In the genomic region with DNA sequence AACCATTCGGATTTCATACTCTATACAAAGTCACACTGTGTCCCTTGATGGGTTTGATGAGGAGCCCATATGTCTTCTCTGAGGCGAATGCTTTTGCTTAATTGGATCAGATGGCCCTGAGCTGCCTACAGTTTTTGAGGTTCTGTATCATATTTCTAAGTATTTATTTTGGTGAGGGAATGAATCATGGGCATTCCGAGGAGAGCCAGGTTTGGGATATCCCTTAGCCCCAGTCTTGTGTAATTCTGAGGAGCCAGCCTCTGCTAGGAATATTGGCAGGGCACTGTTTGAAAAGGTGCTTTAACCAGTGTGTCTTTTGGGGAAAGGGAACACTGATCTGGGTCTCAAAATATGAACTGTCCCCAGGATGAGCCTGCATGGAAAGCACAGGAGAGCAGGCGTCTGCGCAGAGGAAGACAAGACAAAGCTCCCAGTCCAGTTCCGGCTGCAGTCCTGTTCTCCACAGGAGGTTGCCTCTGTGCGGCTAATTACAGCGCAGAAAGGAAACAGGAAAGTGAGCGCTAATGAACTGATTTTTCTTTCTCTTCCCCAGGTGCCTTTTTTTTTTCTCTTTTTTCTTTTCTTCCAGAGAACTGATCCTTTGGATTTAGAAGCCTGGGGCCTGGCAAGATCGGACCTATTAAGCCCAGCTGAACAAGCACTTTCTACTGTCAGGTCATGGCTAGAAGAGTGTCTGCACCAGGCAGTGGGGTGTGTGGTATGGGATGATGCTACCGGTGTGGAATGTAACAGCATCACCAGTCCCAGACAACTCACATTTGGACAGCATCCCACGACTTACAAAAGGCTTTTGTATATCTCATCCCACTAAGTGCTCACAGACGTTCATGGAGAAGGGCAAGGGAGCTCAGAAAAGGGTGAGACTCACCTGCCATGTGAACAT, we compare ENCODE assay signal across 12 mouse cellular contexts.
A peak's percentile ranks its signal among the peaks of the same experiment; 100 is the strongest.
DNase-seq lines count a peak whose midpoint lies in the region; ATAC-seq and TF ChIP-seq lines count a peak whose summit lies in the region.
"Had no signal": no experiment of that assay in that cellular context is flagged by ENCODE, and none has a peak within 500 bp of the region (broad histone marks: within the 10 kb centered on the region; RNA-seq: fewer than 3 reads in every experiment).

No protein-coding gene starts in this region.

- no peak overlapping the region for H3K9ac ChIP-seq in liver, postnatal 0 days (replicated peaks)
- no peak overlapping the region for H3K9ac ChIP-seq in forebrain, embryonic 14.5 days (ENCODE audit: low read length)
- H3K9ac ChIP-seq: liver, embryonic 15.5 days had no signal

- no peaks in the 10 kb centered on the region for H3K36me3 ChIP-seq in liver, postnatal 0 days (replicated peaks; ENCODE audit: insufficient read depth, low read length)
- H3K36me3 ChIP-seq in forebrain, embryonic 14.5 days (ENCODE audit: control insufficient read depth, insufficient read depth, low read length): no peaks in the 10 kb centered on the region
- H3K36me3 ChIP-seq in myocyte (ENCODE audit: control insufficient read depth, insufficient read depth): no peaks in the 10 kb centered on the region
- H3K36me3 ChIP-seq: liver, embryonic 15.5 days had no signal

- no peak overlapping the region for H3K4me2 ChIP-seq in liver, postnatal 0 days (ENCODE audit: low read depth, low read length)
- no peak overlapping the region for H3K4me2 ChIP-seq in forebrain, embryonic 14.5 days (ENCODE audit: low read length)
- peak overlapping the region; percentile 60 for H3K4me2 ChIP-seq in myocyte (ENCODE audit: low read depth)
- H3K4me2 ChIP-seq: liver, embryonic 15.5 days had no signal

- H3K4me3 ChIP-seq in liver, postnatal 0 days (ENCODE audit: low read depth, low read length): no peak overlapping the region
- H3K4me3 ChIP-seq in forebrain, embryonic 14.5 days (ENCODE audit: low read depth, low read length): no peak overlapping the region
- H3K4me3 ChIP-seq in myocyte: no peak overlapping the region
- H3K4me3 ChIP-seq in left cerebral cortex, adult 2 months: no peak overlapping the region
- H3K4me3 ChIP-seq: liver, embryonic 15.5 days had no signal

- no peak overlapping the region for H3ac ChIP-seq in myocyte (ENCODE audit: control insufficient read depth, insufficient read length)

- H3K9me3 ChIP-seq in liver, postnatal 0 days (ENCODE audit: low read length): no peaks in the 10 kb centered on the region
- H3K9me3 ChIP-seq in forebrain, embryonic 14.5 days (replicated peaks; ENCODE audit: control insufficient read depth, low read length): no peaks in the 10 kb centered on the region
- H3K9me3 ChIP-seq: liver, embryonic 15.5 days had no signal

- no peak for TF ChIP-seq POLR2A in myocyte (IDR thresholded peaks at IDR 0.05; ENCODE audit: insufficient read length, low read depth)

- H3K79me2 ChIP-seq in myocyte (ENCODE audit: control insufficient read depth, insufficient read depth): no peaks in the 10 kb centered on the region

- no peak for ATAC-seq in liver, postnatal 0 days
- peak; percentile 58; the same call in 1 of the 2 replicates for ATAC-seq in forebrain, embryonic 14.5 days
- ATAC-seq: activated CD4-positive, CD25-positive, alpha-beta regulatory T cell, adult 4 months; inflammation-experienced regulatory T-cells, adult 6 months had no signal

- intact Hi-C loops in left cerebral cortex, adult 2 months (cut with DNase I): no loop called here

- no peaks in the 10 kb centered on the region for H3K27me3 ChIP-seq in liver, postnatal 0 days (ENCODE audit: insufficient read depth, low read length)
- no peaks in the 10 kb centered on the region for H3K27me3 ChIP-seq in forebrain, embryonic 14.5 days (replicated peaks; ENCODE audit: control insufficient read depth, insufficient read depth, low read length)
- no peaks in the 10 kb centered on the region for H3K27me3 ChIP-seq in myocyte (ENCODE audit: control insufficient read depth, insufficient read depth, insufficient read length)
- H3K27me3 ChIP-seq: liver, embryonic 15.5 days had no signal

- H3K27ac ChIP-seq in liver, postnatal 0 days (ENCODE audit: low read depth): no peak overlapping the region
- no peak overlapping the region for H3K27ac ChIP-seq in forebrain, embryonic 14.5 days (ENCODE audit: low read depth, low read length)
- no peak overlapping the region for H3K27ac ChIP-seq in left cerebral cortex, adult 2 months
- H3K27ac ChIP-seq: liver, embryonic 15.5 days had no signal

- H3K4me1 ChIP-seq in liver, postnatal 0 days (ENCODE audit: insufficient read depth): no peaks in the 10 kb centered on the region
- peaks cover 11% of the 10 kb centered on the region for H3K4me1 ChIP-seq in forebrain, embryonic 14.5 days (ENCODE audit: control insufficient read depth, insufficient read depth, low read length)
- H3K4me1 ChIP-seq: liver, embryonic 15.5 days had no signal

- peak; percentile 8 for DNase-seq in liver, postnatal 0 days
- no peak for DNase-seq in liver
- peak; percentile 32 for DNase-seq in embryo, embryonic 11 days
- DNase-seq in forebrain, embryonic 14.5 days (ENCODE audit: low spot score): peak; percentile 67
- DNase-seq in left cerebral cortex, adult 2 months (ENCODE audit: extremely low spot score in 1 of 2, low spot score in 2 of 2): no peak
- no peak for DNase-seq in cerebellum, postnatal 25 days
- DNase-seq in cerebellum, adult 11 months: no peak
- DNase-seq: thymus, adult 2 months had no signal

- no peak for TF ChIP-seq CTCF in liver, postnatal 0 days (IDR thresholded peaks at IDR 0.05; ENCODE audit: low read depth)
- TF ChIP-seq CTCF in left cerebral cortex, adult 2 months (IDR thresholded peaks at IDR 0.05): no peak

- no peak for TF ChIP-seq EP300 in liver, postnatal 0 days (IDR thresholded peaks at IDR 0.05; ENCODE audit: low read depth)

- WGBS in liver, postnatal 0 days (ENCODE audit: insufficient replicate concordance): 58% methylated on average over 13 of the region's 13 CpGs
- 10% methylated on average over 13 of the region's 13 CpGs for WGBS in forebrain, embryonic 14.5 days

TF ChIP-seq in myocyte, 11 proteins besides CTCF, POLR2A, EP300 and RAD21:
- no peak for TF ChIP-seq E2F4 (IDR thresholded peaks at IDR 0.05; ENCODE audit: insufficient read depth)
- peak; percentile 39; the same call in 1 of the 2 replicates for TF ChIP-seq CEBPB (IDR thresholded peaks at IDR 0.05; ENCODE audit: insufficient read depth, poor library complexity, severe bottlenecking)
TF ChIP-seq in myocyte: peak in this region for 1.

Comparison
In these comparisons a context has a peak if more than half of its experiments do, and no peak if none do; other contexts are left out.
1. DNase-seq: peak in liver, postnatal 0 days (single experiment), embryo, embryonic 11 days (single experiment) and forebrain, embryonic 14.5 days (single experiment); none in liver (single experiment), left cerebral cortex, adult 2 months (0 of 2), cerebellum, postnatal 25 days (0 of 2) and cerebellum, adult 11 months (single experiment).